ENCODE assay signal across 18 mouse cellular contexts in genomic region chr4:140724739-140725138, GRCm38 (mm10). TPM values are rescaled to one million over a fixed set of nuclear protein-coding genes. Genes with fewer than 3 reads are reported as not detected.
A peak's percentile ranks its signal among the peaks of the same experiment; 100 is the strongest.
DNase-seq lines count a peak whose midpoint lies in the region; ATAC-seq and TF ChIP-seq lines count a peak whose summit lies in the region.
"Had no signal": no experiment of that assay in that cellular context is flagged by ENCODE, and none has a peak within 500 bp of the region (broad histone marks: within the 10 kb centered on the region; RNA-seq: fewer than 3 reads in every experiment).

No protein-coding gene starts in this region.

- no peak overlapping the region for H3K4me2 ChIP-seq in heart, embryonic 13.5 days
- H3K4me2 ChIP-seq in limb, embryonic 14.5 days (replicated peaks; ENCODE audit: low read depth, low read length, severe bottlenecking), result no peak overlapping the region
- H3K4me2 ChIP-seq: embryonic facial prominence, embryonic 15.5 days; heart, embryonic 11.5 days had no signal

- H3K9ac ChIP-seq in heart, embryonic 13.5 days, result peak overlapping the region; percentile 15; the same call in 1 of the 2 replicates
- H3K9ac ChIP-seq in limb, embryonic 14.5 days (ENCODE audit: low read depth, low read length, severe bottlenecking), result no peak overlapping the region
- H3K9ac ChIP-seq: embryonic facial prominence, embryonic 15.5 days had no signal

- H3K9me3 ChIP-seq in heart, embryonic 13.5 days, result no peaks in the 10 kb centered on the region
- H3K9me3 ChIP-seq in limb, embryonic 14.5 days (ENCODE audit: control insufficient read depth, low read length), result no peaks in the 10 kb centered on the region
- H3K9me3 ChIP-seq: embryonic facial prominence, embryonic 15.5 days had no signal

- DNase-seq in heart, postnatal 4 days, result no peak
- peak; percentile 30 for DNase-seq in right cerebral cortex, postnatal 25 days
- DNase-seq in right cerebral cortex, postnatal 4 days, result no peak
- peak; percentile 11 for DNase-seq in limb, embryonic 14.5 days (ENCODE audit: low spot score)
- DNase-seq in urinary bladder, adult 18-20 months (ENCODE audit: low spot score in 2 of 2), result no peak
- DNase-seq in ovary, postnatal 36 days (ENCODE audit: low spot score), result no peak
- DNase-seq: adrenal gland, adult 2 months; cerebellum, adult 8-10 months had no signal

- no peak overlapping the region for H3K4me3 ChIP-seq in heart, embryonic 13.5 days
- H3K4me3 ChIP-seq in limb, embryonic 14.5 days (replicated peaks; ENCODE audit: low read length), result no peak overlapping the region
- H3K4me3 ChIP-seq in olfactory bulb, adult 2 months (ENCODE audit: insufficient read depth, low read depth, low read length), result no peak overlapping the region
- H3K4me3 ChIP-seq: embryonic facial prominence, embryonic 15.5 days had no signal

- H3K27ac ChIP-seq in heart, embryonic 13.5 days (replicated peaks), result no peak overlapping the region; the same call in 1 of the 2 replicates
- no peak overlapping the region for H3K27ac ChIP-seq in limb, embryonic 14.5 days (replicated peaks; ENCODE audit: low read depth, low read length)
- H3K27ac ChIP-seq in olfactory bulb, adult 2 months (ENCODE audit: insufficient read depth, low read depth, low read length), result peak overlapping the region; percentile 85
- H3K27ac ChIP-seq: embryonic facial prominence, embryonic 15.5 days had no signal

- no peak for TF ChIP-seq POLR2A in limb, embryonic 14.5 days (IDR thresholded peaks at IDR 0.05; ENCODE audit: borderline replicate concordance, extremely low read depth, insufficient read depth, insufficient read length)
- no peak for TF ChIP-seq POLR2A in olfactory bulb, adult 2 months (IDR thresholded peaks at IDR 0.05; ENCODE audit: insufficient read depth, low read depth, low read length)

- ATAC-seq in heart, embryonic 13.5 days (ENCODE audit: extremely low read depth, insufficient number of reproducible peaks, low FRiP score, low TSS enrichment), result no peak
- ATAC-seq in limb, embryonic 14.5 days (ENCODE audit: low FRiP score, low read depth), result no peak
- ATAC-seq: intestine, embryonic 16.5 days had no signal

- peaks cover 37% of the 10 kb centered on the region for H3K36me3 ChIP-seq in heart, embryonic 13.5 days
- H3K36me3 ChIP-seq in limb, embryonic 14.5 days (ENCODE audit: control insufficient read depth, insufficient read depth, low read length), result peaks cover 57% of the 10 kb centered on the region

- no peak for TF ChIP-seq CTCF in olfactory bulb, adult 2 months (IDR thresholded peaks at IDR 0.05; ENCODE audit: insufficient read depth, low read depth, low read length)

- peaks cover 24% of the 10 kb centered on the region for H3K4me1 ChIP-seq in heart, embryonic 13.5 days
- no peaks in the 10 kb centered on the region; the same call in 1 of the 2 replicates for H3K4me1 ChIP-seq in limb, embryonic 14.5 days (ENCODE audit: control insufficient read depth, insufficient read depth, low read length)
- peaks cover 6% of the 10 kb centered on the region for H3K4me1 ChIP-seq in olfactory bulb, adult 2 months (ENCODE audit: control insufficient read depth, insufficient read depth, low read length)

- no peaks in the 10 kb centered on the region; the same call in 1 of the 2 replicates for H3K27me3 ChIP-seq in heart, embryonic 13.5 days (replicated peaks)
- no peaks in the 10 kb centered on the region for H3K27me3 ChIP-seq in limb, embryonic 14.5 days (ENCODE audit: control insufficient read depth, insufficient read depth, low read length)
- H3K27me3 ChIP-seq: embryonic facial prominence, embryonic 15.5 days had no signal

- WGBS in heart, embryonic 13.5 days, result 51% methylated on average over 6 of the region's 6 CpGs
- WGBS in limb, embryonic 14.5 days, result 61% methylated on average over 6 of the region's 6 CpGs
- 31% methylated on average over 6 of the region's 6 CpGs for WGBS in olfactory bulb, adult 2 months

RNA-seq across cellular contexts. Expression of gene Padi6, which starts 17.7 kb away (rescaled TPM):
- not detected in 2 replicates for polyA plus RNA-seq in heart, embryonic 13.5 days (2015; fragmentation: Nextera tagmentation; extraction: Ambion mirVana)
- not detected for total RNA-seq in heart, postnatal 4 days (2021)
- polyA plus RNA-seq in limb, embryonic 14.5 days (2012; rRNA removed), result not detected in 2 replicates
- polyA plus RNA-seq in limb, embryonic 14.5 days (2014; fragmentation: Nextera tagmentation; extraction: Ambion mirVana), result not detected in 2 replicates
- polyA plus RNA-seq in olfactory bulb, adult 2 months (2012; ENCODE audit: insufficient read depth, insufficient read length, low replicate concordance, missing spikeins), result not detected in 2 replicates
- total RNA-seq: adrenal gland, adult 2 months; gastrocnemius, adult 18-20 months; megakaryocyte progenitor cell, adult 5-6 weeks had no signal
- polyA plus RNA-seq: adrenal gland, adult 2 months; embryonic facial prominence, embryonic 15.5 days; heart, embryonic 11.5 days; liver, embryonic 16.5 days; urinary bladder, adult 2 months had no signal

RNA-seq across cellular contexts. Expression of gene Rcc2, which starts 24.4 kb away (rescaled TPM):
- polyA plus RNA-seq in heart, embryonic 13.5 days (2015; fragmentation: Nextera tagmentation; extraction: Ambion mirVana), result 9.8 and 10.7 TPM in 2 replicates
- 10 to 100 TPM; 38.2 to 38.5 TPM for total RNA-seq in heart, postnatal 4 days (2021)
- polyA plus RNA-seq in limb, embryonic 14.5 days (2012; rRNA removed), result 119 and 145 TPM in 2 replicates
- 47.8 and 57.2 TPM in 2 replicates for polyA plus RNA-seq in limb, embryonic 14.5 days (2014; fragmentation: Nextera tagmentation; extraction: Ambion mirVana)
- polyA plus RNA-seq in olfactory bulb, adult 2 months (2012; ENCODE audit: insufficient read depth, insufficient read length, low replicate concordance, missing spikeins), result not detected in 2 replicates

RNA-seq across cellular contexts. Expression of gene Padi4, which starts 49.3 kb away (rescaled TPM):
- 2.1 and 2.4 TPM in 2 replicates for polyA plus RNA-seq in heart, embryonic 13.5 days (2015; fragmentation: Nextera tagmentation; extraction: Ambion mirVana)
- under 1 TPM; 0.63 to 0.74 TPM for total RNA-seq in heart, postnatal 4 days (2021)
- 0.10 and 0.11 TPM in 2 replicates for polyA plus RNA-seq in limb, embryonic 14.5 days (2012; rRNA removed)
- not detected in 2 replicates for polyA plus RNA-seq in limb, embryonic 14.5 days (2014; fragmentation: Nextera tagmentation; extraction: Ambion mirVana)
- not detected in 2 replicates for polyA plus RNA-seq in olfactory bulb, adult 2 months (2012; ENCODE audit: insufficient read depth, insufficient read length, low replicate concordance, missing spikeins)
- total RNA-seq: layer of hippocampus, postnatal 14 days had no signal

RNA-seq across cellular contexts. Expression of gene Arhgef10l, which starts 58.9 kb away (rescaled TPM):
- polyA plus RNA-seq in heart, embryonic 13.5 days (2015; fragmentation: Nextera tagmentation; extraction: Ambion mirVana), result 15.3 and 18.2 TPM in 2 replicates
- 10 to 100 TPM; 45.9 to 46.7 TPM for total RNA-seq in heart, postnatal 4 days (2021)
- 19.5 and 25.4 TPM in 2 replicates for polyA plus RNA-seq in limb, embryonic 14.5 days (2012; rRNA removed)
- polyA plus RNA-seq in limb, embryonic 14.5 days (2014; fragmentation: Nextera tagmentation; extraction: Ambion mirVana), result 13.7 and 15.2 TPM in 2 replicates
- not detected in 2 replicates for polyA plus RNA-seq in olfactory bulb, adult 2 months (2012; ENCODE audit: insufficient read depth, insufficient read length, low replicate concordance, missing spikeins)

Comparison
In these comparisons a context has a peak if more than half of its experiments do, and no peak if none do; other contexts are left out.
1. DNase-seq: peak in right cerebral cortex, postnatal 25 days (single experiment) and limb, embryonic 14.5 days (single experiment); none in heart, postnatal 4 days (single experiment), right cerebral cortex, postnatal 4 days (single experiment), urinary bladder, adult 18-20 months (0 of 2) and ovary, postnatal 36 days (single experiment).